Mouse (Mus musculus): ENCODE measurements around the gene Tmem115. TPM values are rescaled to one million over a fixed set of nuclear protein-coding genes. Genes with fewer than 3 reads are reported as not detected.

Gene Tmem115
- total RNA-seq, 2 experiments from 2014 or later: 18.4 to 19.9 TPM

- no peak for DNase-seq
- intact Hi-C loops (cut with DNase I; ENCODE audit: low total_unique reads): no loop called here
Measured at GRCm38 (mm10) chr9:107581584-107581983, 47.8 kb downstream of the Tmem115 start.

GRCm38 (mm10) chr9:107582509-107583062 is 48.8 kb downstream of the Tmem115 start:
- intact Hi-C loops (cut with DNase I; ENCODE audit: low total_unique reads): no loop called here
- no peak for DNase-seq

- DNase-seq: no peak
- intact Hi-C loops (cut with DNase I; ENCODE audit: low total_unique reads): no loop called here
Measured at GRCm38 (mm10) chr9:107583174-107583573, 49.4 kb downstream of the Tmem115 start.

GRCm38 (mm10) chr9:107586504-107586903 is 52.8 kb downstream of the Tmem115 start:
- DNase-seq: no peak
- intact Hi-C loops (cut with DNase I; ENCODE audit: low total_unique reads): no loop called here

GRCm38 (mm10) chr9:107586974-107587832 is 53.5 kb downstream of the Tmem115 start, which contains the start of gene Ifrd2:
Gene Ifrd2, plus strand, starts transcription at chr9:107587642.
- peak; percentile 97 for DNase-seq
- intact Hi-C loops (cut with DNase I; ENCODE audit: low total_unique reads): no loop called here

GRCm38 (mm10) chr9:107587833-107588639 is 54.3 kb downstream of the Tmem115 start:
- peak; percentile 56 for DNase-seq
- intact Hi-C loops (cut with DNase I; ENCODE audit: low total_unique reads): no loop called here

Other genes starting within 250 kb of the Tmem115 start
- gene Mapkapk3, start 244.1 kb upstream of the Tmem115 start, total RNA-seq (2021): 10 to 100 TPM; 14.6 to 15.9 TPM
- gene Cish, start 237.9 kb upstream of the Tmem115 start, total RNA-seq (2021): 10 to 100 TPM; 17.2 to 23.8 TPM
- gene Hemk1, start 195.6 kb upstream of the Tmem115 start, total RNA-seq (2021): 10 to 100 TPM; 12.0 to 13.2 TPM
- gene 6430571L13Rik, start 193.3 kb upstream of the Tmem115 start, total RNA-seq (2021): 10 to 100 TPM; 41.9 to 49.8 TPM
- gene Cacna2d2, start 134.3 kb upstream of the Tmem115 start, total RNA-seq (2021): 1 to 10 TPM in 1 of 2 experiments, under 1 TPM in 1; 0.78 to 1.0 TPM
- 1 to 10 TPM; 2.2 to 2.5 TPM for gene Cyb561d2, start 8.2 kb downstream of the Tmem115 start, total RNA-seq (2021)
- 1 to 10 TPM; 7.5 to 7.7 TPM for gene Nprl2, start 8.3 kb downstream of the Tmem115 start, total RNA-seq (2021)
- not detected for gene Zmynd10, start 13.4 kb downstream of the Tmem115 start, total RNA-seq (2021)
- 10 to 100 TPM; 11.1 to 11.6 TPM for gene Rassf1, start 17.6 kb downstream of the Tmem115 start, total RNA-seq (2021)
- 10 to 100 TPM; 21.8 to 23.1 TPM for gene Tusc2, start 29.3 kb downstream of the Tmem115 start, total RNA-seq (2021)
- 10 to 100 TPM; 12.7 to 14.5 TPM for gene Hyal2, start 34.0 kb downstream of the Tmem115 start, total RNA-seq (2021)
- gene Hyal1, start 43.0 kb downstream of the Tmem115 start, total RNA-seq (2021): 1 to 10 TPM; 2.6 to 2.7 TPM
- gene Naa80, start 44.9 kb downstream of the Tmem115 start, total RNA-seq (2021): 10 to 100 TPM; 12.0 TPM
- gene Hyal3, start 46.9 kb downstream of the Tmem115 start, total RNA-seq (2021): under 1 TPM; 0.23 to 0.49 TPM
- 10 to 100 TPM; 33.5 to 42.7 TPM for gene Ifrd2, start 53.7 kb downstream of the Tmem115 start, total RNA-seq (2021)
- 10 to 100 TPM; 27.6 to 35.2 TPM for gene Sema3b, start 75.3 kb downstream of the Tmem115 start, total RNA-seq (2021)
- gene Gnai2, start 101.4 kb downstream of the Tmem115 start, total RNA-seq (2021): 100 to 1,000 TPM; 139 to 152 TPM
- gene Slc38a3, start 135.6 kb downstream of the Tmem115 start, total RNA-seq (2021): 10 to 100 TPM; 29.8 to 57.1 TPM
- not detected for gene Gnat1, start 145.8 kb downstream of the Tmem115 start, total RNA-seq (2021)
- gene Sema3f, start 176.5 kb downstream of the Tmem115 start, total RNA-seq (2021): 10 to 100 TPM in 1 of 2 experiments, 1 to 10 TPM in 1; 8.4 to 10.6 TPM
- gene Rbm5, start 237.1 kb downstream of the Tmem115 start, total RNA-seq (2021): 10 to 100 TPM; 30.9 to 40.5 TPM

Data from gastrocnemius, postnatal 14 days (tissue).